Mouse (Mus musculus) myocyte (in vitro differentiated cells): ENCODE results near the gene 3425401B19Rik. TPM values are rescaled to one million over a fixed set of nuclear protein-coding genes. Genes with fewer than 3 reads are reported as not detected.
A peak's percentile ranks its signal among the peaks of the same experiment; 100 is the strongest.

ENCODE experiments used
- H3K27me3 ChIP-seq: one replicate; pipeline ENCODE4 v1.6.1; 2011; ENCODE audit not compliant: control insufficient read depth, insufficient read depth, insufficient read length
- H3K36me3 ChIP-seq: one replicate; pipeline ENCODE4 v1.6.1; 2011; ENCODE audit not compliant: control insufficient read depth, insufficient read depth
- H3K4me2 ChIP-seq: one replicate; pipeline ENCODE4 v1.6.1; 2011; ENCODE audit warnings: low read depth, control low read depth
- H3K4me3 ChIP-seq: one replicate; pipeline ENCODE4 v1.5.1; 2011; ENCODE audit warnings: mild to moderate bottlenecking, control low read depth, moderate library complexity
- H3K79me2 ChIP-seq: one replicate; pipeline ENCODE4 v1.6.1; 2011; ENCODE audit not compliant: control insufficient read depth, insufficient read depth
- H3ac ChIP-seq: one replicate; pipeline ENCODE4 v1.6.1; 2011; ENCODE audit not compliant: control insufficient read depth, insufficient read length
- CEBPB ChIP-seq: IDR thresholded peaks from 2 replicates; pipeline ENCODE4 v1.6.1; 2011; ENCODE audit warnings: mild to moderate bottlenecking, moderate library complexity; ENCODE audit not compliant: poor library complexity, insufficient read depth, severe bottlenecking
- E2F4 ChIP-seq: IDR thresholded peaks from one replicate; pipeline ENCODE4 v1.6.1; 2011; ENCODE audit warnings: mild to moderate bottlenecking, control low read depth, moderate library complexity; ENCODE audit not compliant: insufficient read depth
- MAX ChIP-seq: IDR thresholded peaks from one replicate; pipeline ENCODE4 v1.6.1; 2011; ENCODE audit warnings: low read depth, mild to moderate bottlenecking, control low read depth
- MYOD1 ChIP-seq, 3 experiments: IDR thresholded peaks; one replicate each; pipeline ENCODE4 v1.6.1; 2011; ENCODE audit warnings: control low read depth in 2 of 3, low read depth in 2 of 3, mild to moderate bottlenecking in 2 of 3, moderate library complexity in 1 of 3; ENCODE audit not compliant: insufficient read length in 2 of 3, control insufficient read depth in 1 of 3
- MYOG ChIP-seq, 3 experiments: IDR thresholded peaks; one replicate each; pipeline ENCODE4 v1.6.1; 2011; ENCODE audit warnings: control low read depth in 2 of 3, low read depth in 2 of 3, mild to moderate bottlenecking in 2 of 3; ENCODE audit not compliant: insufficient read length in 2 of 3, control insufficient read depth in 1 of 3, insufficient read depth in 1 of 3
- POLR2A ChIP-seq: IDR thresholded peaks from one replicate; pipeline ENCODE4 v1.6.1; 2011; ENCODE audit warnings: low read depth, mild to moderate bottlenecking, control low read depth, moderate library complexity; ENCODE audit not compliant: insufficient read length
- POLR2AphosphoS2 ChIP-seq: IDR thresholded peaks from one replicate; pipeline ENCODE4 v1.6.1; 2011; ENCODE audit warnings: low read depth, control low read depth; ENCODE audit not compliant: insufficient read length
- REST ChIP-seq: IDR thresholded peaks from one replicate; pipeline ENCODE4 v1.6.1; 2011; ENCODE audit warnings: mild to moderate bottlenecking, control low read depth, moderate library complexity; ENCODE audit not compliant: insufficient read depth, insufficient read length
- SRF ChIP-seq: IDR thresholded peaks from one replicate; pipeline ENCODE4 v1.6.1; 2011; ENCODE audit warnings: low read depth; ENCODE audit not compliant: control insufficient read depth, insufficient read length
- TCF12 ChIP-seq: IDR thresholded peaks from one replicate; pipeline ENCODE4 v1.6.1; 2011; ENCODE audit warnings: mild to moderate bottlenecking, control low read depth; ENCODE audit not compliant: poor library complexity, insufficient read depth, severe bottlenecking
- TCF3 ChIP-seq: IDR thresholded peaks from one replicate; pipeline ENCODE4 v1.6.1; 2011; ENCODE audit warnings: low read depth, control low read depth; ENCODE audit not compliant: insufficient read length
- USF1 ChIP-seq: IDR thresholded peaks from one replicate; pipeline ENCODE4 v1.6.1; 2011; ENCODE audit warnings: low read depth, mild to moderate bottlenecking, control low read depth, moderate library complexity
- polyA plus RNA-seq: library from polyadenylated mRNA; unstranded; fragments of >200 nt; fragmentation: generic; extraction: Trizol; gene quantifications from one replicate; pipeline ENCODE4 v1.2.1, GENCODE M21; 2012; ENCODE audit warnings: missing spikeins

The 3425401B19Rik gene
- polyA plus RNA-seq, 1 experiment, result 2.7 TPM

DNA sequence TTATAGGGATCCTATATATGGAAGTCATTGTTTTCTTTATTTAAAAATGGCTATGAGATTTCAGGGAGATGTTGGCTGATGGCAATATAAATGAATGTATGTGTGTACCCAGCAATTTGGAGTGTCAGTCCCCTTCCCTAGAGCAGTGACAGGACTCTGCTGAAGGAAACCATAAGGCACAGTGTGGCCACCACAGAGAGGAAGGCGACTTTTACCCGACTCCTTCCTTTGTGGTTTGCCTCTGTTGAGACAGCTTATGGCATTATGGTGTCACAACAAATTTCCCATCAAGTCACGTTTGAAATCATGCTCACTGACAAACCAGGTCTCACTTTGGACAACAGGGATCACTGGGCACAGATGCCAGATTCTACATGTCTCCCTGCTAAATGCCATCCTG, 60.8 kb downstream of the 3425401B19Rik start:
- Histone ChIP-seq H3K79me2 (no peaks in the 10 kb centered on the region), H3K4me2 (no peak overlapping the region), H3K4me3 (no peak overlapping the region), H3ac (no peak overlapping the region), H3K36me3 (no peaks in the 10 kb centered on the region), H3K27me3 (peaks cover 27% of the 10 kb centered on the region)
- TF ChIP-seq USF1 (no peak), E2F4 (no peak), TCF3 (no peak), TCF12 (no peak), SRF (no peak), POLR2A (no peak), REST (no peak), MYOG (IDR thresholded peaks at IDR 0.05; ENCODE audit: control insufficient read depth in 1 of 3, insufficient read depth in 1 of 3, insufficient read length in 2 of 3, low read depth in 2 of 3) (no peak), MAX (no peak), CEBPB (no peak), MYOD1 (IDR thresholded peaks at IDR 0.05; ENCODE audit: control insufficient read depth in 1 of 3, insufficient read length in 2 of 3, low read depth in 2 of 3) (no peak), POLR2AphosphoS2 (no peak)

DNA sequence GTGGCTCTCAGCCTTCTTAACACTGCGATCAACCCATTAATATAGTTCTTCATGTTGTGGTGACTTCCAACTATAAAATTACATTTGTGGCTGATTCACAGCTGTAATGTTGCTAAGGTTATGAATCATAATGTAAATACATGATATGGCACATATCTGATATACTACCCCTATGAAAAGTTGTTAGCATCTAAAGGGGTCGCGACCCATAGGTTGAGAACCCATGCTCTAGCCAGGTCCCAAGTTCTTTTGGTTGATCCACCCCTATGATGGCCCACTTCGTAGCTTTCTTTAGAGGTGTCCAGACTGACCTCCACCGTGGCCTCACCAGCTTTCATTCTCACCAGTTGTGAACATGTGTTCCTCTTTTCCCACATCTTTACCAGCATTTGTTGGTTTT, 67.8 kb downstream of the 3425401B19Rik start:
- Histone ChIP-seq H3K36me3 (no peaks in the 10 kb centered on the region), H3K27me3 (peaks cover 22% of the 10 kb centered on the region), H3K4me3 (no peak overlapping the region), H3K79me2 (no peaks in the 10 kb centered on the region), H3K4me2 (no peak overlapping the region), H3ac (no peak overlapping the region)
- TF ChIP-seq E2F4, result no peak
- TF ChIP-seq CEBPB, result no peak
- TF ChIP-seq MAX, result no peak
- no peak for TF ChIP-seq POLR2AphosphoS2
- TF ChIP-seq MYOG (IDR thresholded peaks at IDR 0.05; ENCODE audit: control insufficient read depth in 1 of 3, insufficient read depth in 1 of 3, insufficient read length in 2 of 3, low read depth in 2 of 3), result no peak
- no peak for TF ChIP-seq TCF3
- TF ChIP-seq MYOD1 (IDR thresholded peaks at IDR 0.05; ENCODE audit: control insufficient read depth in 1 of 3, insufficient read length in 2 of 3, low read depth in 2 of 3), result no peak
- no peak for TF ChIP-seq TCF12
- no peak for TF ChIP-seq USF1

DNA sequence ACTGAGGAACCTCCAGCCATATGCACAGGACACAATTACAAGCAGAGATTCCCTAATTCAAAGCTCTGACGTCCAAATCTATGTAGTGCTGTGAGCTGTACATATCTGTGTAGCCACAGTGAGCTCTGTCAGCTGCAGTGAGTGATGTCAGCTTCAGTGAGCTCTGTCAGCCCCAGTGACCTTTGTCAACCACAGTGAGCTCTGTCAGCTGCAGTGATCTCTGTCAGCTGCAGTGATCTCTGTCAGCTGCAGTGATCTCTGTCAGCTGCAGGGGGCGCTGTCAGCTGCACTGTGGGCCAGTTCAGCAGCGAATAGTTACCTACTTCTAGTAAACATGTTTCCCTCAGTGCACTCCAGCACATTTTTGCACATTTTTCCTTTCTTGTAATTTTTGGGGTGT, 75.7 kb downstream of the 3425401B19Rik start:
- TF ChIP-seq MYOG (IDR thresholded peaks at IDR 0.05; ENCODE audit: control insufficient read depth in 1 of 3, insufficient read depth in 1 of 3, insufficient read length in 2 of 3, low read depth in 2 of 3) (peak in 1 of 3 experiments; percentile 21), POLR2A (no peak)
- H3ac ChIP-seq, result no peak overlapping the region
- H3K27me3 ChIP-seq, result peaks cover 53% of the 10 kb centered on the region

More for the DNA sequence above, 75.7 kb downstream of the 3425401B19Rik start:
- no peak overlapping the region for H3K4me3 ChIP-seq
- H3K4me2 ChIP-seq, result no peak overlapping the region
- no peaks in the 10 kb centered on the region for H3K79me2 ChIP-seq
- no peaks in the 10 kb centered on the region for H3K36me3 ChIP-seq

Other genes with a start within 250 kb of the 3425401B19Rik start
- not detected for gene Slc18a3, start 220.4 kb downstream of the 3425401B19Rik start, polyA plus RNA-seq
- gene Chat, start 219.3 kb downstream of the 3425401B19Rik start, polyA plus RNA-seq, result not detected
- 2.1 TPM for gene Ercc6, start 171.8 kb downstream of the 3425401B19Rik start, polyA plus RNA-seq
- gene Prrxl1, start 85.9 kb downstream of the 3425401B19Rik start, polyA plus RNA-seq, result not detected
- gene Tmem273, start 100.7 kb upstream of the 3425401B19Rik start, polyA plus RNA-seq, result 0.05 TPM
- gene Fam170b, start 148.7 kb upstream of the 3425401B19Rik start, polyA plus RNA-seq, result not detected
- gene Vstm4, start 171.5 kb upstream of the 3425401B19Rik start, polyA plus RNA-seq, result not detected